Mouse (Mus musculus): ENCODE results near the gene Atg7.

The Atg7 gene

GRCm38 (mm10) chr6:114786461-114786860 is 143.6 kb downstream of the Atg7 start:
- in situ Hi-C loops (cut with MboI) = no loop called here

GRCm38 (mm10) chr6:114787606-114788005 is 144.7 kb downstream of the Atg7 start:
- in situ Hi-C loops (cut with MboI) = no loop called here

GRCm38 (mm10) chr6:114788663-114789062 is 145.8 kb downstream of the Atg7 start:
- in situ Hi-C loops (cut with MboI) = no loop called here

- in situ Hi-C loops (cut with MboI) = no loop called here
Measured at GRCm38 (mm10) chr6:114790084-114790483, 147.2 kb downstream of the Atg7 start.

GRCm38 (mm10) chr6:114790902-114791301 is 148.0 kb downstream of the Atg7 start:
- in situ Hi-C loops (cut with MboI) = no loop called here

GRCm38 (mm10) chr6:114791846-114792245 is 148.9 kb downstream of the Atg7 start:
- in situ Hi-C loops (cut with MboI) = no loop called here

GRCm38 (mm10) chr6:114794706-114795105 is 151.8 kb downstream of the Atg7 start:
- in situ Hi-C loops (cut with MboI) = no loop called here

GRCm38 (mm10) chr6:114795706-114796325 is 152.9 kb downstream of the Atg7 start:
- in situ Hi-C loops (cut with MboI) = no loop called here

GRCm38 (mm10) chr6:114797901-114798300 is 155.0 kb downstream of the Atg7 start:
- in situ Hi-C loops (cut with MboI) = no loop called here

GRCm38 (mm10) chr6:114798715-114799114 is 155.8 kb downstream of the Atg7 start:
- in situ Hi-C loops (cut with MboI) = no loop called here

- in situ Hi-C loops (cut with MboI) = no loop called here
Measured at GRCm38 (mm10) chr6:114800291-114800965, 157.5 kb downstream of the Atg7 start.

GRCm38 (mm10) chr6:114803915-114804535 is 161.1 kb downstream of the Atg7 start:
- in situ Hi-C loops (cut with MboI) = no loop called here

- in situ Hi-C loops (cut with MboI) = no loop called here
Measured at GRCm38 (mm10) chr6:114804866-114805265, 162.0 kb downstream of the Atg7 start.

GRCm38 (mm10) chr6:114805927-114806326 is 163.0 kb downstream of the Atg7 start:
- in situ Hi-C loops (cut with MboI) = no loop called here

GRCm38 (mm10) chr6:114807474-114807873 is 164.6 kb downstream of the Atg7 start:
- in situ Hi-C loops (cut with MboI) = no loop called here

- in situ Hi-C loops (cut with MboI) = no loop called here
Measured at GRCm38 (mm10) chr6:114808654-114809430, 165.9 kb downstream of the Atg7 start.

GRCm38 (mm10) chr6:114809431-114809811 is 166.5 kb downstream of the Atg7 start:
- in situ Hi-C loops (cut with MboI) = no loop called here

GRCm38 (mm10) chr6:114812322-114812721 is 169.4 kb downstream of the Atg7 start:
- in situ Hi-C loops (cut with MboI) = no loop called here

GRCm38 (mm10) chr6:114812779-114813178 is 169.9 kb downstream of the Atg7 start:
- in situ Hi-C loops (cut with MboI) = no loop called here

GRCm38 (mm10) chr6:114814199-114814881 is 171.4 kb downstream of the Atg7 start:
- in situ Hi-C loops (cut with MboI) = no loop called here

GRCm38 (mm10) chr6:114814882-114815650 is 172.2 kb downstream of the Atg7 start:
- in situ Hi-C loops (cut with MboI) = no loop called here

All from mature B cell (primary cell).